Mouse (Mus musculus) skeletal muscle tissue, adult 2 months (tissue): Measurements from ENCODE around the gene Slc9a3r1.

Experiments
- DNase-seq: peaks from one replicate; pipeline ENCODE4 v3.0.0-alpha.2; 2012; ENCODE audit warnings: low read depth, low spot score

Slc9a3r1 gene

GRCm38 (mm10) chr11:115224889-115225288 is 61.7 kb downstream of the Slc9a3r1 start:
- DNase-seq, result no peak

GRCm38 (mm10) chr11:115225301-115225700 is 62.2 kb downstream of the Slc9a3r1 start:
- DNase-seq, result no peak

GRCm38 (mm10) chr11:115226811-115227491 is 63.8 kb downstream of the Slc9a3r1 start:
- DNase-seq, result no peak

- DNase-seq, result no peak
These were observed 64.5 kb downstream of the Slc9a3r1 start for GRCm38 (mm10) chr11:115227640-115228039.

- peak; percentile 68 for DNase-seq
These were observed 65.3 kb downstream of the Slc9a3r1 start for GRCm38 (mm10) chr11:115228430-115228829.

GRCm38 (mm10) chr11:115229021-115229930 is 66.1 kb downstream of the Slc9a3r1 start:
- DNase-seq, result peak; percentile 88
